Mouse (Mus musculus): ENCODE results near the gene Spon1. TPM values are rescaled to one million over a fixed set of nuclear protein-coding genes. Genes with fewer than 3 reads are reported as not detected.

Spon1 gene
- 107 and 150 TPM in 2 replicates for polyA plus RNA-seq (2016; fragmentation: Nextera tagmentation; extraction: Ambion mirVana)

- Histone ChIP-seq H3K27ac (0 out of 2 replicates have a peak within 1 kb of the TSS, but pooled peaks have one; percentile 4), H3K4me2 (replicated peaks) (peak within 1 kb of the TSS; percentile 88), H3K4me1 (peaks cover 28% of the 10 kb centered on the region), H3K27me3 (peaks cover 54% of the 10 kb centered on the region), H3K4me3 (peak within 1 kb of the TSS; percentile 48), H3K9me3 (replicated peaks) (peaks cover 6% of the 10 kb centered on the region; the same call in 1 of the 2 replicates), H3K36me3 (no peaks in the 10 kb centered on the region), H3K9ac (peak within 1 kb of the TSS; percentile 67)
- peak; percentile 92 for ATAC-seq (ENCODE audit: low FRiP score)
- WGBS = under 1% methylated on average over 56 of the region's 56 CpGs
These were observed at the start of gene Spon1 for GRCm38 (mm10) chr7:113765667-113766497. Spon1 (plus strand) TSS chr7:113765998.

- Histone ChIP-seq H3K9me3 (replicated peaks) (no peaks in the 10 kb centered on the region), H3K27me3 (no peaks in the 10 kb centered on the region), H3K36me3 (no peaks in the 10 kb centered on the region), H3K9ac (no peak overlapping the region), H3K27ac (no peak overlapping the region), H3K4me3 (no peak overlapping the region), H3K4me1 (no peaks in the 10 kb centered on the region), H3K4me2 (replicated peaks) (no peak overlapping the region)
- WGBS = 67% methylated on average over 2 of the region's 2 CpGs
- ATAC-seq (ENCODE audit: low FRiP score) = no peak
These were observed 43.8 kb upstream of the Spon1 start for GRCm38 (mm10) chr7:113721994-113722393.

- Histone ChIP-seq H3K4me3 (no peak overlapping the region), H3K4me2 (replicated peaks) (no peak overlapping the region), H3K27me3 (no peaks in the 10 kb centered on the region), H3K9me3 (replicated peaks) (no peaks in the 10 kb centered on the region), H3K27ac (no peak overlapping the region), H3K9ac (no peak overlapping the region), H3K4me1 (no peaks in the 10 kb centered on the region), H3K36me3 (no peaks in the 10 kb centered on the region)
- no peak for ATAC-seq (ENCODE audit: low FRiP score)
- 76% methylated on average over 3 of the region's 3 CpGs for WGBS
These were observed 41.9 kb upstream of the Spon1 start for GRCm38 (mm10) chr7:113723905-113724304.

- 0 out of 2 replicates have a peak, but pooled peaks cover 6% of the 10 kb centered on the region for H3K4me1 ChIP-seq
- no peak overlapping the region for H3K4me3 ChIP-seq
- no peak overlapping the region for H3K4me2 ChIP-seq (replicated peaks)
- H3K9me3 ChIP-seq (replicated peaks) = no peaks in the 10 kb centered on the region
- H3K36me3 ChIP-seq = no peaks in the 10 kb centered on the region
- no peak overlapping the region for H3K9ac ChIP-seq
- H3K27ac ChIP-seq = no peak overlapping the region
- whole genome bisulfite sequencing = 66% methylated on average over 8 of the region's 8 CpGs
- H3K27me3 ChIP-seq = no peaks in the 10 kb centered on the region
- ATAC-seq (ENCODE audit: low FRiP score) = no peak
These were observed 37.6 kb upstream of the Spon1 start for GRCm38 (mm10) chr7:113727999-113728713.

GRCm38 (mm10) chr7:113728926-113729325, 36.9 kb upstream of the Spon1 start:
- no peaks in the 10 kb centered on the region for H3K9me3 ChIP-seq (replicated peaks)
- ATAC-seq (ENCODE audit: low FRiP score) = no peak
- H3K27ac ChIP-seq = no peak overlapping the region
- H3K4me2 ChIP-seq (replicated peaks) = no peak overlapping the region
- 0 out of 2 replicates have a peak, but pooled peaks cover 8% of the 10 kb centered on the region for H3K4me1 ChIP-seq
- WGBS = 31% methylated on average over 2 of the region's 2 CpGs
- no peaks in the 10 kb centered on the region for H3K36me3 ChIP-seq
- no peak overlapping the region for H3K4me3 ChIP-seq
- no peak overlapping the region for H3K9ac ChIP-seq
- H3K27me3 ChIP-seq = no peaks in the 10 kb centered on the region

GRCm38 (mm10) chr7:113730406-113731247, 35.2 kb upstream of the Spon1 start:
- H3K36me3 ChIP-seq = no peaks in the 10 kb centered on the region
- H3K9ac ChIP-seq = no peak overlapping the region
- 92% methylated on average over 8 of the region's 8 CpGs for WGBS
- H3K9me3 ChIP-seq (replicated peaks) = no peaks in the 10 kb centered on the region
- H3K27ac ChIP-seq = no peak overlapping the region
- H3K4me2 ChIP-seq (replicated peaks) = no peak overlapping the region
- no peak overlapping the region for H3K4me3 ChIP-seq
- H3K27me3 ChIP-seq = no peaks in the 10 kb centered on the region
- 0 out of 2 replicates have a peak, but pooled peaks cover 8% of the 10 kb centered on the region for H3K4me1 ChIP-seq
- ATAC-seq (ENCODE audit: low FRiP score) = no peak

GRCm38 (mm10) chr7:113737790-113738362, 27.9 kb upstream of the Spon1 start:
- 90% methylated on average over 9 of the region's 9 CpGs for WGBS
- H3K9me3 ChIP-seq (replicated peaks) = 0 out of 2 replicates have a peak, but pooled peaks cover 3% of the 10 kb centered on the region
- H3K9ac ChIP-seq = no peak overlapping the region
- no peaks in the 10 kb centered on the region for H3K36me3 ChIP-seq
- no peak overlapping the region for H3K27ac ChIP-seq
- no peak overlapping the region for H3K4me3 ChIP-seq
- no peak overlapping the region for H3K4me2 ChIP-seq (replicated peaks)
- 0 out of 2 replicates have a peak, but pooled peaks cover 4% of the 10 kb centered on the region for H3K4me1 ChIP-seq
- no peaks in the 10 kb centered on the region for H3K27me3 ChIP-seq
- no peak for ATAC-seq (ENCODE audit: low FRiP score)

- Histone ChIP-seq H3K27ac (no peak overlapping the region), H3K9ac (no peak overlapping the region), H3K4me2 (replicated peaks) (no peak overlapping the region), H3K27me3 (no peaks in the 10 kb centered on the region), H3K4me3 (no peak overlapping the region), H3K36me3 (no peaks in the 10 kb centered on the region), H3K4me1 (peaks cover 5% of the 10 kb centered on the region; the same call in 1 of the 2 replicates), H3K9me3 (replicated peaks) (0 out of 2 replicates have a peak, but pooled peaks cover 3% of the 10 kb centered on the region)
- 85% methylated on average over 7 of the region's 7 CpGs for WGBS
- no peak for ATAC-seq (ENCODE audit: low FRiP score)
These were observed 26.6 kb upstream of the Spon1 start for GRCm38 (mm10) chr7:113739181-113739580.

GRCm38 (mm10) chr7:113742644-113743043, 23.2 kb upstream of the Spon1 start:
- H3K27me3 ChIP-seq = no peaks in the 10 kb centered on the region
- no peak overlapping the region for H3K4me3 ChIP-seq
- no peak overlapping the region for H3K27ac ChIP-seq
- no peak overlapping the region for H3K4me2 ChIP-seq (replicated peaks)
- no peaks in the 10 kb centered on the region for H3K36me3 ChIP-seq
- 0 out of 2 replicates have a peak, but pooled peaks cover 3% of the 10 kb centered on the region for H3K9me3 ChIP-seq (replicated peaks)
- H3K4me1 ChIP-seq = peaks cover 5% of the 10 kb centered on the region; the same call in 1 of the 2 replicates
- ATAC-seq (ENCODE audit: low FRiP score) = no peak
- 89% methylated on average over 4 of the region's 4 CpGs for WGBS
- no peak overlapping the region for H3K9ac ChIP-seq

- no peak overlapping the region for H3K4me2 ChIP-seq (replicated peaks)
- WGBS = 12% methylated on average over 5 of the region's 5 CpGs
- H3K4me1 ChIP-seq = peaks cover 5% of the 10 kb centered on the region; the same call in 1 of the 2 replicates
- H3K27me3 ChIP-seq = no peaks in the 10 kb centered on the region
- 0 out of 2 replicates have a peak, but pooled peaks cover 3% of the 10 kb centered on the region for H3K9me3 ChIP-seq (replicated peaks)
- H3K4me3 ChIP-seq = no peak overlapping the region
- ATAC-seq (ENCODE audit: low FRiP score) = no peak
- no peak overlapping the region for H3K9ac ChIP-seq
- no peaks in the 10 kb centered on the region for H3K36me3 ChIP-seq
- H3K27ac ChIP-seq = no peak overlapping the region
These were observed 21.8 kb upstream of the Spon1 start for GRCm38 (mm10) chr7:113743982-113744381.

- H3K27me3 ChIP-seq = peaks cover 17% of the 10 kb centered on the region
- H3K4me1 ChIP-seq = no peaks in the 10 kb centered on the region
- 85% methylated on average over 2 of the region's 2 CpGs for WGBS
- H3K27ac ChIP-seq = no peak overlapping the region
- no peaks in the 10 kb centered on the region for H3K36me3 ChIP-seq
- H3K9ac ChIP-seq = no peak overlapping the region
- no peak for ATAC-seq (ENCODE audit: low FRiP score)
- no peaks in the 10 kb centered on the region for H3K9me3 ChIP-seq (replicated peaks)
- H3K4me2 ChIP-seq (replicated peaks) = no peak overlapping the region
- no peak overlapping the region for H3K4me3 ChIP-seq
These were observed 9.2 kb upstream of the Spon1 start for GRCm38 (mm10) chr7:113756616-113757015.

Measured in hindbrain, embryonic 12.5 days (tissue).